Mouse (Mus musculus): Measurements from ENCODE around the gene Fibin. TPM values are rescaled to one million over a fixed set of nuclear protein-coding genes. Genes with fewer than 3 reads are reported as not detected.

Gene Fibin
- total RNA-seq, 2 experiments from 2014 or later: 1.6 to 3.7 TPM

GRCm38 (mm10) chr2:110314509-110315155 lies 48.4 kb downstream of the Fibin start, which contains the start of gene Bbox1:
Gene Bbox1, minus strand, starts transcription at chr2:110314560.
- DNase-seq (ENCODE audit: extremely low spot score in 1 of 2, low spot score in 1 of 2): no peak

GRCm38 (mm10) chr2:110314074-110314473 lies 48.9 kb downstream of the Fibin start:
- no peak for DNase-seq (ENCODE audit: extremely low spot score in 1 of 2, low spot score in 1 of 2)

- DNase-seq (ENCODE audit: extremely low spot score in 1 of 2, low spot score in 1 of 2): no peak
Measured at GRCm38 (mm10) chr2:110313305-110313824, 49.6 kb downstream of the Fibin start.

Other genes starting within 250 kb of the Fibin start
- under 1 TPM; 0.23 to 0.69 TPM for gene Bbox1, start 48.6 kb downstream of the Fibin start, total RNA-seq (2021)
- gene Slc5a12, start 234.1 kb upstream of the Fibin start, total RNA-seq (2021): not detected